10 mouse cellular contexts compared by ENCODE assay signal in the genomic region with DNA sequence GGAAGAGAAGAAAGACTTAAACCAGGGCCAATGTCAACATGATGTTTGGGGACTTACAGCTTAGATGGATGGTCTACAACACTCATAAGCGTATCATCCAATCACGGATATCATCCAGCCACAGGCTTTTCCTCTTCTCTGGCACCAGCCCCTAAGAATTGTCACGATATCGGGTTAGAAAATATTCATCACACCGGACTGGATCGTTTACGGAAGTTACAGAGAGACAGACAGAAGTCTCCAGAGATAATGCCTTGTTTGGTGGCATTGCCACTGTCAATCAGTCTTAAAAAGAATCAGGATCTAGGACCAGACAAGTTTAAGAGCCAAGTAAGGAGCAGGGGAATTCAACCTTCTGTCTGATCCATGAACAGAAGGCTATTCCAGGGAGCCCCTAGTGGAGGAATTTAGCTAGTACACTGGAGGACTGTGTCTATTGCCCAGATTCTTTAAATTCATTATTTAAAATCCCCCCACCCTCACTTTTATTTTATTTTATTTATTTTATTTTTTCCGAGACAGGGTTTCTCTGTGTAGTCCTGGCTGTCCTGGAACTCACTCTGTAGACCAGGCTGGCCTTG.
A peak's percentile ranks its signal among the peaks of the same experiment; 100 is the strongest.
DNase-seq lines count a peak whose midpoint lies in the region; ATAC-seq and TF ChIP-seq lines count a peak whose summit lies in the region.
"Had no signal": no experiment of that assay in that cellular context is flagged by ENCODE, and none has a peak within 500 bp of the region (broad histone marks: within the 10 kb centered on the region; RNA-seq: fewer than 3 reads in every experiment).

No protein-coding gene starts in this region.

- no peaks in the 10 kb centered on the region; the same call in 1 of the 2 replicates for H3K79me2 ChIP-seq in MEL (ENCODE audit: control insufficient read depth, insufficient read depth, low read length, poor library complexity)

- no peaks in the 10 kb centered on the region for H3K9me3 ChIP-seq in forebrain, embryonic 14.5 days (replicated peaks; ENCODE audit: control insufficient read depth, low read length)
- H3K9me3 ChIP-seq in forebrain, embryonic 11.5 days (ENCODE audit: control insufficient read depth, low read length) = no peaks in the 10 kb centered on the region
- H3K9me3 ChIP-seq in MEL (replicated peaks; ENCODE audit: insufficient read depth, low read length) = no peaks in the 10 kb centered on the region
- H3K9me3 ChIP-seq: liver, embryonic 15.5 days had no signal

- intact Hi-C loops in left cerebral cortex, adult 2 months (cut with DNase I) = no loop called here
- intact Hi-C loops in left cerebral cortex, postnatal 14 days (cut with DNase I) = no loop called here

- no peak for ATAC-seq in forebrain, embryonic 14.5 days
- ATAC-seq in forebrain, embryonic 11.5 days (replicated peaks; ENCODE audit: low FRiP score) = no peak

- DNase-seq in forebrain, embryonic 14.5 days (ENCODE audit: low spot score) = peak; percentile 52
- no peak for DNase-seq in forebrain, embryonic 11.5 days (ENCODE audit: low spot score)
- no peak for DNase-seq in left cerebral cortex, adult 2 months (ENCODE audit: extremely low spot score in 1 of 2, low spot score in 2 of 2)
- DNase-seq in left cerebral cortex, postnatal 14 days (ENCODE audit: low spot score in 2 of 2) = no peak
- DNase-seq in MEL (ENCODE audit: low read depth, low spot score) = peak; percentile 75
- DNase-seq in lung, postnatal 36 days = peak; percentile 49
- no peak for DNase-seq in urinary bladder, postnatal 14 days (ENCODE audit: low spot score)
- DNase-seq in adrenal gland, postnatal 14 days = no peak
- DNase-seq: right cerebral cortex, postnatal 14 days had no signal

- TF ChIP-seq CTCF in left cerebral cortex, adult 2 months (IDR thresholded peaks at IDR 0.05) = peak; percentile 64
- peak in 2 of 3 experiments; percentile 10 to 79; a peak in 2 of 6 replicates for TF ChIP-seq CTCF in MEL (IDR thresholded peaks at IDR 0.05 in 2 of 3, conservative IDR thresholded peaks at IDR 0.05 in 1 of 3; ENCODE audit: control insufficient read depth in 1 of 3, insufficient read depth in 1 of 3, low read depth in 2 of 3, low read length in 3 of 3, poor library complexity in 1 of 3, severe bottlenecking in 1 of 3)

- no peak overlapping the region for H3K27ac ChIP-seq in forebrain, embryonic 14.5 days (ENCODE audit: low read depth, low read length)
- no peak overlapping the region for H3K27ac ChIP-seq in forebrain, embryonic 11.5 days (ENCODE audit: low read depth, low read length)
- no peak overlapping the region for H3K27ac ChIP-seq in left cerebral cortex, adult 2 months
- H3K27ac ChIP-seq in MEL (ENCODE audit: control insufficient read depth, low read depth, low read length) = no peak overlapping the region
- H3K27ac ChIP-seq: liver, embryonic 15.5 days had no signal

- no peak overlapping the region for H3K4me3 ChIP-seq in forebrain, embryonic 14.5 days (ENCODE audit: low read depth, low read length)
- no peak overlapping the region for H3K4me3 ChIP-seq in forebrain, embryonic 11.5 days (ENCODE audit: low read depth, low read length)
- H3K4me3 ChIP-seq in left cerebral cortex, adult 2 months = no peak overlapping the region
- no peak overlapping the region; a peak in 1 of 4 replicates for H3K4me3 ChIP-seq in MEL (ENCODE audit: control insufficient read depth in 1 of 2, insufficient read depth in 1 of 2, low read depth in 2 of 2, low read length in 2 of 2)
- H3K4me3 ChIP-seq: liver, embryonic 15.5 days had no signal

- H3K27me3 ChIP-seq in forebrain, embryonic 14.5 days (replicated peaks; ENCODE audit: control insufficient read depth, insufficient read depth, low read length) = no peaks in the 10 kb centered on the region
- H3K27me3 ChIP-seq in forebrain, embryonic 11.5 days (ENCODE audit: control insufficient read depth, insufficient read depth, low read length) = no peaks in the 10 kb centered on the region
- H3K27me3 ChIP-seq in MEL (ENCODE audit: control insufficient read depth in 1 of 2, insufficient read depth in 2 of 2, low read length in 2 of 2) = no peaks in the 10 kb centered on the region
- H3K27me3 ChIP-seq: liver, embryonic 15.5 days had no signal

- TF ChIP-seq POLR2A in MEL (IDR thresholded peaks at IDR 0.05; ENCODE audit: control insufficient read depth in 1 of 2, insufficient read depth in 1 of 2, low read depth in 1 of 2, low read length in 2 of 2, poor library complexity in 1 of 2) = no peak

- H3K9ac ChIP-seq in forebrain, embryonic 14.5 days (ENCODE audit: low read length) = no peak overlapping the region
- no peak overlapping the region for H3K9ac ChIP-seq in forebrain, embryonic 11.5 days (ENCODE audit: low read length)
- no peak overlapping the region for H3K9ac ChIP-seq in MEL (ENCODE audit: control insufficient read depth, low read depth, low read length, poor library complexity, severe bottlenecking)
- H3K9ac ChIP-seq: liver, embryonic 15.5 days had no signal

- H3K4me2 ChIP-seq in forebrain, embryonic 14.5 days (ENCODE audit: low read length) = no peak overlapping the region
- H3K4me2 ChIP-seq in forebrain, embryonic 11.5 days (ENCODE audit: low read depth, low read length, severe bottlenecking) = no peak overlapping the region
- H3K4me2 ChIP-seq: liver, embryonic 15.5 days had no signal

- no peaks in the 10 kb centered on the region for H3K36me3 ChIP-seq in forebrain, embryonic 14.5 days (ENCODE audit: control insufficient read depth, insufficient read depth, low read length)
- no peaks in the 10 kb centered on the region for H3K36me3 ChIP-seq in forebrain, embryonic 11.5 days (ENCODE audit: control insufficient read depth, insufficient read depth, low read length)
- H3K36me3 ChIP-seq in MEL (ENCODE audit: control insufficient read depth in 1 of 2, insufficient read depth in 2 of 2, low read length in 2 of 2) = peaks cover 0 to 18% of the 10 kb centered on the region in 2 experiments; a peak in 2 of 4 replicates
- H3K36me3 ChIP-seq: liver, embryonic 15.5 days had no signal

- no peak for TF ChIP-seq EP300 in MEL (IDR thresholded peaks at IDR 0.05; ENCODE audit: low read depth in 1 of 2, low read length in 2 of 2)

- no peaks in the 10 kb centered on the region for H3K4me1 ChIP-seq in forebrain, embryonic 14.5 days (ENCODE audit: control insufficient read depth, insufficient read depth, low read length)
- no peaks in the 10 kb centered on the region for H3K4me1 ChIP-seq in forebrain, embryonic 11.5 days (replicated peaks; ENCODE audit: control insufficient read depth, insufficient read depth, low read length)
- peaks cover 2 to 36% of the 10 kb centered on the region in 2 experiments; a peak in 2 of 4 replicates for H3K4me1 ChIP-seq in MEL (ENCODE audit: control insufficient read depth in 1 of 2, insufficient read depth in 2 of 2, low read length in 2 of 2)

- WGBS in forebrain, embryonic 14.5 days = 82% methylated on average over 8 of the region's 8 CpGs
- 86% methylated on average over 8 of the region's 8 CpGs for WGBS in forebrain, embryonic 11.5 days

- no peak for TF ChIP-seq RAD21 in MEL (IDR thresholded peaks at IDR 0.05; ENCODE audit: low read depth, low read length)

TF ChIP-seq in MEL, 35 proteins besides CTCF, POLR2A, EP300 and RAD21:
- TF ChIP-seq GATA1 (IDR thresholded peaks at IDR 0.05; ENCODE audit: low read depth, low read length) (peak; percentile 73), NELFE (IDR thresholded peaks at IDR 0.05; ENCODE audit: low read depth, low read length) (no peak), ZKSCAN1 (IDR thresholded peaks at IDR 0.05; ENCODE audit: low read depth, low read length) (no peak), TBP (IDR thresholded peaks at IDR 0.05; ENCODE audit: low read depth, low read length) (no peak), ELF1 (IDR thresholded peaks at IDR 0.05; ENCODE audit: low read depth, low read length) (no peak), TAL1 (IDR thresholded peaks at IDR 0.05; ENCODE audit: low read length) (peak; percentile 71)

Comparison
In these comparisons a context has a peak if more than half of its experiments do, and no peak if none do; other contexts are left out.
1. DNase-seq: peak in forebrain, embryonic 14.5 days (single experiment), MEL (single experiment) and lung, postnatal 36 days (single experiment); none in forebrain, embryonic 11.5 days (single experiment), left cerebral cortex, adult 2 months (0 of 2), left cerebral cortex, postnatal 14 days (0 of 2), urinary bladder, postnatal 14 days (single experiment) and adrenal gland, postnatal 14 days (single experiment).